Mouse (Mus musculus) telencephalon, adult 2 months (tissue): ENCODE measurements around the gene Tmem50b.
"Not testable (repeated sequence)": the region's sequence is repeated elsewhere in the genome, so short reads cannot be mapped to it uniquely, and the experiment has no call there.

ENCODE experiments used
- DNase-seq: peaks from one replicate; pipeline ENCODE4 v3.0.0-alpha.2; 2011; ENCODE audit warnings: low read depth, low spot score

The Tmem50b gene

DNA sequence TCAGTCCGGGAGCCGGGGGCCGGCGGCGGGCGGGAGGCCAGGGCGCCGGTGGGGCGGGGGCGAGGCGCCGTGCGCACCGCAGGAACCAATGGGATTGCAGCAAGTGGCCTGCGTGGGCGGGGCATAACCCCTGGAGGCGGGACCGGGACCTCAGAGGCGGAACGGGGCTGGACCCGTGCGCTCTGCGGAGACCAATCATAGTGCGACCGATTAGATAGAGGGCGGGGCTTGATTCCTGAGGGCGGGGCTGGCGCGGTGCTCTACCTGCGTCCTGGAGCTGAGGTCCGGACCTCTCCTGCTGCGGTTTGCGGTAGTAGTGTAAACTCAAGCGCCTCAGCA lies at the start of gene Tmem50b:
Gene Tmem50b (minus strand): TSS at position 129 of the 339 bp plus-strand sequence.
- DNase-seq, result peak; percentile 95

DNA sequence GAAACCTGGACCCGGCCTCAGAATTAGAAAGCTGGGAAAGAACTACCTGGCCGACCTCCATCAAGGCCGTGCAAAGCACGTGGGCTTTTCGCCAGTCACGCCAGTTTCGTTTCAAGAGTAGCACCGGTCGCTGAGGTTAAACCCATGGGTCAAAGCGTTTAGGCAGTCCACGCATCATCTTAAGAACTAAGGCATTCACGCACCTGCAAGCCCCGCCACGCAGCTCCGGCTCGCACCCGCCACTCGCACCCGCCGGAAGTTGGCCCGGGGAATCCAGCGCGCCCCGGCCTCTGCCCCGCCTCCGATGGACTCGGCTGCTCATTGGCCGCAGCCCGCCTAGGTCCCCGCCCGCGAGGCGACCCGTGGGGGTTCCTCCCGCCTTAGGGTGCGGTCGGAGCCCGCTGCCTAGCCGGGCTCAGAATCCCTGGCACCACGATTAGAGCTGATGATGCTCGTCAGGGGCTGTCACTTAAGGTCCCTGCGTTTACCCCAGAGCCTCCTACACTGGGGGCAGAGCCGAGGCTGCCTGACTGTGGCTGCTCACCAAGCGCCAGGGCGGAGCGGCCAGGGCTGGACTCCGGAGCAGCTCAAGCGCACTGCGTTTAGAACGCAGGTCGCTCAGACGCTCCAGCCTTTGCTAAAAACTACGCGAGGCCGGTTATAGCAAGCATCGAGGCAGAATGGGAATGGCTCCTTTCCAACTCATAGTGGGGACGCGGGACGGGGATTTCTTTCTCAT lies 49.2 kb upstream of the Tmem50b start, which contains the start of gene Gart:
Gene Gart (minus strand): TSS at position 272 of the 739 bp plus-strand sequence.
- peak; percentile 79 for DNase-seq

DNA sequence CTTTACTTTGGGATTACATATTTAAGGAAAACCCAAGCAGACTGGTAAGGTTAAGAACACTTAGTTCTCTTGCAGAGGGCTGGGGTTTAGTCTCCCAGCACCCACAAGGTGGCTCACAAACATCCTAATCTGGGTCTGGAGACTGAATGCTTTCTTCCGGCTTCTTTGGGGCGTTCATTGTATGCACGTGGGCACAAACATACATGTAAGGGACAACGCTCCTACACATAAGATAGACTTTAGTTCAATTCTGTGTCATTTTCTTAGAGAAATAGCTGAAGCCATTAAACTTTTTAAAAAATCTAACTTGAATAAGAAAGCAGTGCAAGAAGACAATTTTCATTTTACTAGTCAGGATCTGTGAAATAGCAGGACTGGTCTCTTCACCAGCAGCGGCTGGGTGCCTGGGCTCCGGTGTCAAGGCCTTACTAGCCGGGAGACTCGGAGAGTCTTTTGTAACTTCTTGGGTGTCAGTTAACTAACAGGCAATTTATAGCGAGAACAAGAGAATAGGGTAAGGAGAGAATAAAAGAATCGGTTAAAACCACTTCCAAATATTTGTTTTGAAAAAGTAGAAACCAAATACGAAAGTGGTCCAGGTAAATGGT lies 48.5 kb upstream of the Tmem50b start:
- DNase-seq, result no peak

DNA sequence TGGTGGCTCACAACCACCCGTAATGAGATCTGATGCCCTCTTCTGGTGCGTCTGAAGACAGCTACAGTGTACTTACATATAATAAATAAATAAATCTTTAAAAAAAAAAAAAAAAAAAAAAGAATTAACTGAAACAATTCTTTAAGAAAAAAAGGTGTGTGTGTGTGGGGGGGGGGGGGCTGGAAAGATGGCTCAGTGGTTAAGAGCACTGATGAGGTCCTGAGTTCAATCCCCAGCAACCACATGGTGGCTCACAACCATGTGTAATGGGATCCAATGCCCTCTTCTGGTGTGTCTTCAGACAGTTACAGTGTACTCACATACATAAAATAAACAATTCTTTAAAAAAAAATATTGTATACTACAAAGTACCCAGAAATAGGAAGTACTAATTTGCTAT lies 47.8 kb upstream of the Tmem50b start:
- not testable (repeated sequence) for DNase-seq

DNA sequence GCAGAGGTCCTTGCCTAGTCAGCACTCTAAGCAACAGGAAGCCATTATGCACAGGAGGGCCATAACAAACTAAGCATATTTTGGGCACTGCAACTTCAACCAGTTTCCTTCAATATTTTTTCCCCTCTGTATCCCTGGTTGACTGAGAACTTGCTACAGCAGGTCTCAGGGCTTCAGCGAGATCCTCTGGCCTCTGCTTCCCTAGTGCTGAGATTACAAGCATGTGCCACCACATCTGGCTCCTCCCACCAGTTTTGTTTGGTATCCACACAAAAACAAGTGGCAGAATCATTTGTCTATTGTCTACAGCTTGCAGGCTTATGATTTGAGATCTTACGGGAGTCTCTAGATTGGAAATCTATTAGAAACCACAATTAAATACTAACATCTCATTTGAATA lies 47.3 kb upstream of the Tmem50b start:
- DNase-seq, result no peak

DNA sequence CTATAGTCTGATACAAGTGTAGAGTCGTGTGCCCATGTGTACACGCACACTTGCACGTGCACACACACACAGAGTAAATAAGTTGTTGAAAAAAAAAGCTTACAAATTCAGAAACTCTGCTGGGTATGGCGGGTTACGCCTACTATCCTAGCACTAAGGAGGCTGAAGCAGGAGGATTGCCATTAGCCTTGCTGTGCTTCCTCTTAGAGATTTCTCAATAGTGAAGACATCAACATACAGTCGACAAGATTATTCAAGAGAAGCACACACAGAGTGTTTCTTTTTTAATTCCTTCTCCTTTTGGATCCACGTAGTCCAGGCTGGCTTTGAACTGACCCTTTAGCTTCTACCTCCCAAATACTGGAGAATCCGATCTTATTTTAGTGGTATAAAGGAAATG lies 42.6 kb upstream of the Tmem50b start:
- no peak for DNase-seq

DNA sequence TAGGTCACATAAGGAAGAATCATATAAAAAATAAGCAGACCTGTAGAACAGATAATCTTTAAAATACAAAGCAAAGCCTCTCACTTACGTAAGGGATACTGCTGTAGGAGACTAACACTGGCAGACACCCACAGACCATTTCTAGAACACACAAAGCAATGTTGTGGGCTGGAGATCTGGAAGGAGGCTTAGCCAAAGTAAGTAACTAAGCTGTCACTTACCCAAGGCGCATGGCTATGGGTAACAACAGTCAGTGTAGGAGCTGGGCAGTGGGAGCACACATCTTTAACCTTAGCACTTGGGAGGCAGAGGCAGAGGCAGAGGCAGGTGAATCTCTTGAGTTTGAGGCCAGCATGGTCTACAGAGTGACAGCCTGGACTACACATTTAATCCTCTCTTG lies 42.0 kb upstream of the Tmem50b start:
- DNase-seq, result peak; percentile 71

DNA sequence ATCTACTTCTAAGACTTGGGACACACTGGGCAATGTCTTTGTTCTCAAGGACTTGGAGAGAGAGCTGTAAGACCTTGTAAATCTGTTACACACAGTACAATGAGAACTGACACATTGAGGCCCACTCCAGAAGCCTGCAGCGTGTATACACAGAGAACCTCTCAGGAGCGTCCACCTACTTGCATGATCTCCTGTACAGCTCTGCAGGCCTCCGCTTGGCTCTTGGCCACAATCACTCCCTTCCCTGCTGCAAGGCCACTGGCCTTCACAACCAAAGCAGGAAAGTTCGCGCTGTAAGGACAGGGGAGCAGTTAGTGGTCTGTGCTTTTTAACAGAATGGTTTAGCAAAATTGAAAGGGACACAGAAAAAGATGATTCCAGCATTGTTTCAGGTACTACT lies 41.6 kb upstream of the Tmem50b start:
- DNase-seq, result no peak

DNA sequence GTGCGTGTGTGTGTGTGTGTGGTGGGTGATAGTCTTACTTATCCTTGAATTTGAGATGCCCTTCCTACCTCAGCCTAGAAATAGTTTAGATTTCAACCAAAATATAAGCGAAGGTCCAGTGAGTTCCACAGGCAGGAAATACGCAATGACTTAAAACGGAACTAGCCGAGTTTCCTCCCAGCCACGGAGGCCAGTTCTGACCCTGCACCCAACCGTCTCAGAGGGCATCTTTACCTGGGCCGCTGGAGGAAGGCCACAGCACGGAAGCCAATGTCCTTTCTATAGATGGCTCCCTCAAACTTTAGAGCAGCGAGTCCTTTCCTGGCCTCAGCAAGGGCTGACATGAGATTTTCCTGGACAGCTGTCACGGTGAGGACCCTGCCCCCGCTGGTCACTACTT lies 36.0 kb upstream of the Tmem50b start:
- no peak for DNase-seq

DNA sequence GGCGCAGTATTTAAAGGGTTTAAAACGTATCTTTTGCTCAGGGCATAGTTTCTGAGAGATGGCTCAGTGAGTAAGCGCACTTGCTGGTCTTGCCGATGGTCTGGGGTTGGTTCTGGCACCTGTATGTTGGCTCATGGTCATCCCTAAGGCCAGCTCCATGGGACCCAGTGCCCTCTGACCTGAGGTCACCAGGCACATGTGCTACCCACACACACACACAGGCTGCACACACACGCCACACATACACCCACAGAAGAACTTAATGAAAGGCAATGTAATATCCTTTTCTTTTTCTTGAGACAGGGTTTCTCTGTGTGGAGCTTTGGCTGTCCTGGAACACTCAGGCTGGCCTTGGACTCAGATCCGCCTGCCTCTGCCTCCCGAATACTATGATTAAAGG lies 35.3 kb upstream of the Tmem50b start:
- no peak for DNase-seq

DNA sequence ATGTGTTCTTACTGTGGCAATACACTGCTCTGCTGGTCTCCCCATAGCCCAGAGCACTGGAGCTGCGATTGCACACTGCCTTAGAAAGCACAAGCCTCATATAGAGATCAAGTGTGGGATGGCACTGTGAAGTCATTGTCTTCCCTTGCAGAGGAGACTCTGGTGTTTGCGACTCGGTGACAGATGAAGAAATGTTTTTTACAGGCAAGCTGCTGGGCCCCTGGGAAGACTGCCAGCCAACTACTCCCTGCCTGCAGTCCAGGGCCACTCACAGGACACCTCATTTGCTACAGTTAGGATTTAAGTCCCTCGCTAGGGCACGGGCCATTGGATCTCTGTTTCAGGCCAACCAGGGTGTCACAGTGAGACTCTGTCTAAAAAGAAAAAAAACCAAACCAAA lies 34.8 kb upstream of the Tmem50b start:
- DNase-seq, result no peak

DNA sequence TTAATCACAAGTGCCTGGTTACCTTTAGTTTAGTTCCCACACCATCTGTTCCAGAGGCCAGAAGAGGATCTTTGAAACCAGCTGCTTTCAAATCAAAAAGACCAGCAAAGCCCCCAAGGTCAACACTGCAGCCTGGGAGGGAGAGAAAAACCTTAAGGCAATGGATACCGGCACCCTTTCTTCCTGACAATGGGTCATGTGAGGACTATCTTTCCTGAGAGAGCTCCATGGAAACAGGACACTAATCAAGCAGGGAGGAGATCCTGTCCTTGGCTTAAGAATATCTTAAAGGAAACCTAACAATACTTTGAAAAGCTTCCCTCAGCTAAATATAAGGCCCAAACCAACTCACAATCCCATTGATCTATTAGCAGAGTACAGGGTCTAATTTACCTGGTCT lies 33.0 kb upstream of the Tmem50b start:
- no peak for DNase-seq

DNA sequence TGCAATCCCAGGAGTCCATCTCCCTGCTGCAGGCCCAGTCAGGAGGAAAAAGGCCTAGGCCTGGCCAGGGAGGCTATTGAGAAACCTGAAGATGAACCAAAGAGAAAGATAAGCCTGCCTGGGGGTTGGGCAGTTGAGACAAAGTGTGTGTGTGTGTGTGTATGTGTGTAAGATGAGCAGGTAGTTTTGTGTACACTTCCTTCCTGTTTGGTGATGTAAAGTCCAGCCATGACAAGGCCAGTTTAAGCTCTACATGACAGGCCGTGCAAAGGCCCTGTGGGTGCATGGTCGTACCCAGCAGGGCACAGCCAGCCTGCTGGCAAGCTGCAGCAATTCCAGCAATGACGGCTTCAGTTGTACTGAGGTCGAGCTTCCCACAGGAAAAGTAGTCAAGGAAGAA lies 32.1 kb upstream of the Tmem50b start:
- no peak for DNase-seq

DNA sequence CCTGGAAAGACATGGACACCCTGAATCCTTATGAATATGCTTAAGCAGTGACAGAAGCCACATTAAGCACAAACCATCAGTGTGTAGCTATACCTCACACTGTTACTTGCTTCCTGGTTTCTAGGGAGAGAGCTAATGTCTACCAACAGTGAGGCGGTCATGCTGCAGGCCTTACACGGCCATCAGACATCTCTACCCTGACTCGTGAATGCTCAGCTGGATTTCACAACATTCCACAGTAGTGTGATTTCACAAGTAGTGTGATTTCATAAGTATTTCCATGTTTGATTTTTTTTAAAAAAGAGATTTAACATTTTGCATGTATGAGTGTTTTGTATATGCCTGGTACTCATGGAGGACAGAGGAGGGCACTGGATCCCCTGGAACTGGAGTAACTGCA lies 31.1 kb upstream of the Tmem50b start:
- DNase-seq, result no peak

DNA sequence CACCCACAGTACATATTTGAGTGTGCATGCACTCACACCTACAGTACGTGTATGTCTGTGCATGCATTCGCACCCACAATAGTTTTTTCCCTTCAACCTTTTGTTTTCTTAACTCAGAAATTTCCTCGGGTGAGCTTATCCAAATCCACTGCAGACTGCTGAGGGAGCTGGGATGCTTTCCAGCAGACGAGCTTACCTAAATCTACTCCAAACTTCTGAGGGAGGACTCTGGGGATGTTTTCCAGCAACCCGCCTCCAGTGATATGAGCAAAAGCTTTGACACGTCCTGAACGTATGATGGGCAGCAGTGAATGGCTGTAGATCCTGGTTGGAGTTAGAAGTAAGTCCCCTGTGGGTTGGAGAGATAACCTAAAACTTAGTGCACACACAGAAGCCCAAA lies 30.2 kb upstream of the Tmem50b start:
- peak; percentile 35 for DNase-seq

DNA sequence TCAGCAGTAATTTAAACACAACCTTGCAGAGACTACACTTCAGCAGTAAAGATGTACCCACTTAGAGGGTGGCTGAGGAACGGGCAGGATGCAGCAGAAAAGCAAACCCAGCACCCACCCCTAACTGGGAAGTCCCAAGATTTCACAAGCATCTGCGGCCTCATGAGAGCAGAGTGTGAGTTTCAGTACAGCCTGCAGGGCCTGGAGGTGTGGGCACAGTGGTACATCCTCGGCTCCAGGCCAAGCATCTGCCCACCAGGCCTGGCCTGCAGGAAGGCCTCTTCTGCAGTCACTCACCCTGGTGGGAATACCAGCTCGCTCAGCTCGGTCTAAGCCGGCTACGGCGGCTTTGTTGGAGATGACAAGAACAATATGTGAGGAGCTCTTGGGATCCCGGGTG lies 25.5 kb upstream of the Tmem50b start:
- DNase-seq, result no peak

DNA sequence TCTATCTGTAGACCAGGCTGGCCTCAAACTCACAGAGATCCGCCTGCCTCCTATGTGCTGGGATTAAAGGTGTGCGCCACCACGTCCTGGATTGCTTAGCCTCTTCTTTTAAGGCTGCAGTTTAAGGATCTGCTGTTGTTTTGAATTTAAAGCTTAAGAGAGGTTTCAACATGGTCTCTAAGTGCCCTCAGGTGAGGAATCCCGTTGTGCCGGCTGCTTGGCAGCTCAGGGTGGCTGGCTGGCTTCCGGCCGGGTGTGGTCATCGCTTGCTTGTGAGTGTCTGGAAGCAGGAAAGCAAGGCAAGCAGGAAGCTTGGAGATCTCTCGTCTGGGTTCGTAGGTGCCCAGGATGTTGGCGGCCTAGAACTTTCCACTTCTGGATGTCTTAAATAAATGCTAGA lies 23.4 kb upstream of the Tmem50b start:
- no peak for DNase-seq

DNA sequence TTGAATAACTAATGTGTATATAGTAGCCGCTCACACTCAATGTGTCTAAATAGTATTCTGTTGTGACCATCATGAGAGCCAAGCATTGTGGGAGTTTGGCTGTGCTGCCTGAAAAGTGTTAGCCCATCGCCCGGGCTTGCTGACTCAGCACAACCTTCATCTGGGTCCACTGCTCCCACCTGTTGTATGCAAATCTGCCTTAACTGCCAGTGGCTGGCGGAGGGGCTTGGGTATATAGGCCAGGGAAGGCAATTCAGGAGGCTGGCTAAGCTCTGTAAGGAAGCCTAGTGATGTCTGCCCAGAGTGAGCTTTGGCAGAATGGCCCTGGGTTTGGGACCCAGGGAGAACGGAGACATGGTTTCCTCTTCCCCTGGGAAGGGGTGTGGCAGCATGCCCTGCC lies 22.6 kb upstream of the Tmem50b start:
- DNase-seq, result no peak

DNA sequence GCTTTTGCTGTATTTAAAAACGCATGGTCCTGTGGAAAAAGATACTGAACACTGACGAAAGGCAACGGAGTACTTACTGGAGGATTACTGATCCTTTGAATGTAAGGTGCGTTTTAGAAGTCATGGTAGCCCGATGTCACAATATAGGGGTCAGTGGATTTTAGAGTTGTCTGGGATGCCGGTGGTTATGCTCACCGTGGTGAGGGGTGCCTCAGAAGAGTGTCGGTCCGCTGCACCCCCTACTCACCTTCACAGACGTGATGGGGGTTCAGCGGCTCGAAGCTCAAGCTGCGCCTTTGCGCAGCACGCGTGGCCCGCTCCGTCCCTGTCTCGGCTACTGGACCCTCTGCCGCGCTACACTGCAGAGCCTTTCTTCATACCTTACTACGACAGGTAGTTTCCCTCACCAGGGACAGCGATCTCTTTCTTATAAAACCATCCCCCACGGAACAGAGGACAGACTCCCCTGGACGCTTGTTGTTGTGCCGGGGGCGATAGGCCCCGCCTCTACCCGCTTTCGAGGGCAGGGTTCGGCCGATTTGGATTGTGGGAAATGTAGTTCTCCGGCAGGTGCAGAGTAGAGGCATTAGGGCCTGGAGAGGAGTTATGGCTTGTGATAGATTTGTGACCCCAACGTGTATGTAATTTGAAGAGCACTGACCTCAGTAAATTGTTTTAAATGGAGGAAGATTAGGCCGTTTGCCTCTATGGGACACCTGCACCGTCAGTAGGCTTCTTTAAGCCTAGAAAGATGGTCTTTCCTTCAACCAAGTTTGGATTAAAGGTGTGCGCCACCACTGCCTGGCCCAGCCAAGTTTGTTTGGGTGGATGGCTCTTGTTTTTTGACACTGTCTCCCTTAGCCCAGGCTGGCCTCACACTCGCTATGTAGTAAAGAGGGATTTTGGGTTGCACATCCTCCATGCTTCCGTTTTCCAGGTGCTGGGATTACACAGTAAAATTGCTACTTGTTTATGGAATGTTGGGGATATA lies 21.2 kb upstream of the Tmem50b start, which contains the start of gene Dnajc28:
Gene Dnajc28 (minus strand): TSS at position 516 of the 991 bp plus-strand sequence.
- DNase-seq, result peak; percentile 67

DNA sequence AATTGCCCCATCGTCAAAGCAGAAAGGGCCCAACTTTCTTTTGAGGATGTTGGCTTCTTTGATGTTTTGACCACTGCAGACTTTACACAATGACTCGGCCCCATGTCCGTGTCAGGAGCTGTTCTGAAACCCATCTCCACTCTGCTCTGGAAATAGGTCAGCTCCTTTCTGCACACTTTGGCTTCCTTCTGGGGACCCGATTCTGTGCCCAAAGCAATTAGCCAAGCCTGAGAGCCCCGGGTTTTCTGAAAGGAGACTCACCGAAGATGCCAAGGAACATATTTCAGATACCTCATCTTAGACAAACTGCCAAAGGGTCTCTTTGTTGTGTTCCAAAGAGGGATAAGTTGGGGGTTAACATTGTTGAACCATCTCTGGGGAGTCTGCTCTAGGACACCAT lies 17.0 kb upstream of the Tmem50b start:
- DNase-seq, result no peak

DNA sequence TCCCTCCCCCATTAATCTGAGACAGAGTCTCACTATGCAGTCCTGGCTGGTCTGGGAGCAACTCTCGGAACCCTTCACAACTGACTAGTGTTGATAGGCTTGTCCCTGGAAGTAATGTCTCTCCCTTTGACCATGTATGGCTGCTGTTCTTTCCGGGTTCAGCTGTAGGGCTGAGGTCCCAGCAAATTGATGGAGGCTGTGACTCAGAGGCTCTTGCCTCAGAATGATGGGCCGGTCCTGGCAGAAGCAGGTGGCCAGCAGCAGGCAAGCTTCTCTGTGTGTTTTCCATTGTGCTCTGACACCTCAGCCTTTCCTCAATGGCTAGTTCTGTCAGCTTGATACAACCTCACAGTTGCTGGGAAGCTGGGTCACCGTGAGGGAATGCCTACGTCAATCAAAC lies 14.9 kb upstream of the Tmem50b start:
- no peak for DNase-seq

DNA sequence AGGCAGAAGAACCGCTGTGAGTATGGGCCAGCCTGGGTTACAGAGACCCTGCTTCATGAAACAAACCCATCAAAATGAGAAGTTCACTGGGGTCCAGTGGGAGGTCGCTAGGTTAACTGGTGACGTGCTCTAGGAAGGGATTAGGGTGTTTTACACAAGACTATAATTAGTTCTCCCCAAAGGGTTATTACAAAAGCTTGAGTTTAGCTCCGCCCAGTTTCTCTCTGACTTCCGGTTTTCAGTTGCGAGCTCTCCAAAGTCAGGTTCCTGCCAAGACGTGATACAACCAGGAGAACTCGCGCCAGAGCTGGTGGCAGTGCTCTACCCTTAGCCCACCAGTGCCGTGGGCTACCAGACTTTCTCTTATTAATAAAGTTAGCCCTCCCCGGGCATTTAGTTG lies 13.6 kb upstream of the Tmem50b start:
- no peak for DNase-seq
